Mouse (Mus musculus) stomach, postnatal 0 days (tissue): ENCODE measurements around the gene H2al2c. TPM values are rescaled to one million over a fixed set of nuclear protein-coding genes. Genes with fewer than 3 reads are reported as not detected.
"Not testable (repeated sequence)": the region's sequence is repeated elsewhere in the genome, so short reads cannot be mapped to it uniquely, and the experiment has no call there.

Experiments used
- ATAC-seq: fragments of 200-750 bp; cut with Nextera tagmentation; 2 replicates; pipeline ENCODE4 v1.8.0; 2017; ENCODE audit not compliant: low FRiP score, low TSS enrichment
- DNase-seq: peaks from one replicate; pipeline ENCODE4 v3.0.0-alpha.2; 2016; ENCODE audit warnings: low spot score
- H3K27ac ChIP-seq: fragments of 300-500 bp; sonication (generic); replicated peaks from 2 replicates; pipeline ENCODE4 v1.5.1; 2014; ENCODE audit warnings: mild to moderate bottlenecking, control low read depth
- H3K27me3 ChIP-seq: fragments of 300-500 bp; sonication (generic); 2 replicates; pipeline ENCODE4 v1.6.1; 2014; ENCODE audit warnings: low read length; ENCODE audit not compliant: control insufficient read depth, insufficient read depth
- H3K36me3 ChIP-seq: fragments of 300-500 bp; sonication (generic); 2 replicates; pipeline ENCODE4 v1.6.1; 2014; ENCODE audit warnings: low read length, mixed read lengths; ENCODE audit not compliant: control insufficient read depth, insufficient read depth
- H3K4me1 ChIP-seq: fragments of 300-500 bp; sonication (generic); replicated peaks from 2 replicates; pipeline ENCODE4 v1.6.1; 2014; ENCODE audit warnings: antibody characterized with exemption; ENCODE audit not compliant: control insufficient read depth, insufficient read depth
- H3K4me2 ChIP-seq: fragments of 300-500 bp; sonication (generic); replicated peaks from 2 replicates; pipeline ENCODE4 v1.6.1; 2014; ENCODE audit warnings: low read depth, mild to moderate bottlenecking, control low read depth, moderate library complexity
- H3K4me3 ChIP-seq: fragments of 300-500 bp; sonication (generic); 2 replicates; pipeline ENCODE4 v1.5.1; 2014; ENCODE audit warnings: low read depth, low read length, control low read depth
- H3K9ac ChIP-seq: fragments of 300-500 bp; sonication (generic); 2 replicates; pipeline ENCODE4 v1.6.1; 2014; ENCODE audit warnings: mild to moderate bottlenecking, low read length, control low read depth, mixed read lengths
- H3K9me3 ChIP-seq: fragments of 300-500 bp; sonication (generic); 2 replicates; pipeline ENCODE4 v1.6.1; 2016; ENCODE audit warnings: low read length; ENCODE audit not compliant: control insufficient read depth
- WGBS: fragments of 180-500 bp; shearing (Covaris S2); extraction: QIAGEN DNeasy Blood & Tissue Kit; methylation state at CpG from one replicate; pipeline ENCODE4 v1.1.7; 2014; 5-methylcytosine and 5-hydroxymethylcytosine counted together
- polyA plus RNA-seq: library from polyadenylated mRNA; unstranded; fragments of >200 nt; fragmentation: Nextera tagmentation; extraction: Ambion mirVana; gene quantifications from 2 replicates; pipeline ENCODE4 v1.2.1, GENCODE M21; 2015

Gene H2al2c
- polyA plus RNA-seq: not detected in 2 replicates

DNA sequence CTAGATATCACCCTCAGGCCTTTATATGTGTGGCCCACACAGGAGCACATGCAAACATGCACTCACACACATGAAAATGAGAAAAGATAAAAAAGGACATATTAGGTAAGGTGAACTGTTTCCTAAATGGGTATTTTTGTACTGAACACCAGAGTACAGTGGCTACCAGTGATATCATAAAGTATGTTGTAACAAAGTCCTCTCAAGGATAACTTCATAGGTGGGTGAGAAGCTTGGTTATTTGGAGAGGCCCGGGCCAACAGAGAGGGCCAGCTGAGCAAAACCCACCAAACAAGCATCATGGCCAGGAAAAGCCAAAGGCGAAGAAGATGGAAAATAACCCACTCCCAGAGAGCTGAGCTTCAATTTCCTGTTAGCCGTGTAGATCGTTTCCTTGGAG is at the start of gene H2al2c:
Gene H2al2c (plus strand): TSS at position 301 of the 400 bp plus-strand sequence.
- WGBS: no CpG with 5 or more reads among the region's 4 CpGs
- H3K4me2 ChIP-seq, H3K36me3 ChIP-seq, H3K27ac ChIP-seq, DNase-seq, H3K4me3 ChIP-seq, H3K27me3 ChIP-seq, H3K4me1 ChIP-seq, H3K9ac ChIP-seq, ATAC-seq, H3K9me3 ChIP-seq: not testable (repeated sequence)

Other genes with a start within 250 kb of the H2al2c start
- not detected in 2 replicates for gene Sry, start 64.6 kb downstream of the H2al2c start, polyA plus RNA-seq
- not detected in 2 replicates for gene H2al2b, start 121.6 kb downstream of the H2al2c start, polyA plus RNA-seq
- gene Gm4064, start 197.1 kb downstream of the H2al2c start, polyA plus RNA-seq: not detected in 2 replicates
- not detected in 2 replicates for gene Rbmy, start 231.6 kb downstream of the H2al2c start, polyA plus RNA-seq
- gene Gm10256, start 231.6 kb downstream of the H2al2c start, polyA plus RNA-seq: not detected in 2 replicates